In genomic region chr12:35182675-35183074, GRCm38 (mm10) we compare ENCODE assay signal across 8 mouse cellular contexts.
DNase-seq lines count a peak whose midpoint lies in the region; ATAC-seq lines count a peak whose summit lies in the region.

No protein-coding gene starts in this region.

- 9% methylated on average over 3 of the region's 3 CpGs for WGBS in hindbrain, embryonic 15.5 days

- no peak overlapping the region for H3K4me2 ChIP-seq in hindbrain, embryonic 15.5 days

- no peaks in the 10 kb centered on the region for H3K27me3 ChIP-seq in hindbrain, embryonic 15.5 days

- H3K4me1 ChIP-seq in hindbrain, embryonic 15.5 days (replicated peaks), result no peaks in the 10 kb centered on the region

- peak; percentile 93 for ATAC-seq in frontal cortex, adult (ENCODE audit: low TSS enrichment)
- peak; percentile 93 for ATAC-seq in hindbrain, embryonic 15.5 days (ENCODE audit: low FRiP score, low read depth)

- no peak overlapping the region for H3K9ac ChIP-seq in hindbrain, embryonic 15.5 days

- no peak overlapping the region for H3K4me3 ChIP-seq in hindbrain, embryonic 15.5 days

- DNase-seq in R1 (ENCODE audit: low read depth, low spot score), result peak; percentile 72
- DNase-seq in cerebellum, adult 8-10 months, result peak; percentile 79
- peak; percentile 77 to 90 for DNase-seq in layer of hippocampus, postnatal 14 days (ENCODE audit: low spot score in 2 of 2)
- DNase-seq in lung, postnatal 4 days, result peak; percentile 35 to 85
- DNase-seq in right cerebral cortex, adult 18-20 months, result peak; percentile 83
- peak; percentile 63 to 73 for DNase-seq in urinary bladder, adult 18-20 months (ENCODE audit: low spot score in 2 of 2)

- no peak overlapping the region for H3K27ac ChIP-seq in hindbrain, embryonic 15.5 days (replicated peaks)

- H3K36me3 ChIP-seq in hindbrain, embryonic 15.5 days, result no peaks in the 10 kb centered on the region

- H3K9me3 ChIP-seq in hindbrain, embryonic 15.5 days, result no peaks in the 10 kb centered on the region
